Mouse (Mus musculus): Measurements from ENCODE around the gene Satb2. TPM values are rescaled to one million over a fixed set of nuclear protein-coding genes. Genes with fewer than 3 reads are reported as not detected.
A peak's percentile ranks its signal among the peaks of the same experiment; 100 is the strongest.

The Satb2 gene
- polyA plus RNA-seq, 1 experiment from 2014 or later: 2.0 TPM

DNA sequence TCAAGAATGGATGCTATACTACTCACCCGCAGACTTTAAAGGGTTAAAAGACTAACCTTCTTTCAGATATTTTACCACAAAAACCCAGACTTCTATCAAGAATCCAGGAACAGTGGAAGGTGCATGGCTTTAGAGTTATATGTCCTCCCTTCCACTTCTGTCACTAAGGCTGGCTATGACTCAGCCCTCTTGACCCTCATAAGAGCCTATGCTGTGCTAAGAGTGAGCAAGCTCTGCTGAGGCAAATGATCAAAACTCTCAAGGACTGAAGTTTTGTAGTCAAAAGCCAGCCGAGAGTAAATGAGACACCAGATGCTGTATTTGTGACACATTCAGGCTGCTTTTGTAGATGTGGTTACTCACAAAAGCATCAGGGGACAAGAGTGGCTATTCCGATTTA lies 81.8 kb downstream of the Satb2 start:
- Histone ChIP-seq H3K36me3 (ENCODE audit: control insufficient read depth, insufficient read depth, low read length) (no peaks in the 10 kb centered on the region), H3K4me1 (replicated peaks; ENCODE audit: control insufficient read depth, insufficient read depth, low read length) (no peaks in the 10 kb centered on the region), H3K4me2 (replicated peaks; ENCODE audit: low read depth, low read length) (no peak overlapping the region), H3K4me3 (ENCODE audit: low read depth, low read length) (no peak overlapping the region), H3K9ac (ENCODE audit: low read depth, low read length) (no peak overlapping the region), H3K27ac (ENCODE audit: low read depth, low read length) (no peak overlapping the region), H3K27me3 (ENCODE audit: control insufficient read depth, insufficient read depth, low read length) (no peaks in the 10 kb centered on the region), H3K9me3 (ENCODE audit: control insufficient read depth, low read length) (no peaks in the 10 kb centered on the region)
- WGBS: 93% methylated on average over 3 of the region's 3 CpGs
- no peak for ATAC-seq (ENCODE audit: low FRiP score)
- no peak for DNase-seq (ENCODE audit: low spot score)

DNA sequence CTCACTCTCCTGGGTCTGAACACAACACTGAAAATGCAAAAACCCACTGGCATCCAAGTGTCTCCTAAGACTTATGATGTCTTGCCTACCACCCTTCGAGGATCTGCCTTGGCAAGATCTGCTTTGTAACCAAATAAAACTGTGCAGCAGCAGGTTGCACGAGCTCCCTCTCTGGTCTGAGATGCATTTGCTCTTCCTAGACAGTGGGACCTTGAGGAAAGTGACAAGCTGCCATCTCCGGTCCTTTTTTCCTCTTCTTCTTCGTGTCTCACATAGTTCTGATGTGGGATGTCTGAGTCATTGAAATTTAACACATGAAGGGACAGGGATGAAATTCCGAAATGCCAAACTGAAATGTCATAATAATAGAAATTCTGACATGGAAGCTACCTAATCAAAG lies 85.7 kb downstream of the Satb2 start:
- DNase-seq (ENCODE audit: low spot score): no peak
- H3K9ac ChIP-seq (ENCODE audit: low read depth, low read length): no peak overlapping the region

DNA sequence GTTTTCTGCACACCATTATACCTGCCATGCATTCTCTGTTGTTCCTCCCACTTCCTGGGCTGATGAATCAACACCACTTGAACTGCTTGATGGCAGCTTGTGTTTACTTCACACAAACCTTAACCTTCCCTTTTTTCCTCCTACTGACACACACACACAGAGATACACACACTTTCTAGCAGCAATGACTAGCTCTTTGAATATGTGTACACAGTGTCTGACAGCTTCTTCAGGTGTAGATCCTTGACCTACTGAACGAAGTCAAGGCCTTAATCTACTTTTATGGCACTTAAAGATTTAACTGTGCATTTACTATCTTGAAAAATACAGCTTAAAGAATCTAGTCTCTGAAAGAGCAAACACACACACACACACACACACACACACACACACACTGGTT lies 89.5 kb downstream of the Satb2 start:
- H3K9ac ChIP-seq (ENCODE audit: low read depth, low read length): no peak overlapping the region
- no peak for ATAC-seq (ENCODE audit: low FRiP score)
- 87% methylated on average over 1 of the region's 1 CpGs for WGBS
- H3K9me3 ChIP-seq (ENCODE audit: control insufficient read depth, low read length): no peaks in the 10 kb centered on the region
- no peak for DNase-seq (ENCODE audit: low spot score)
- no peaks in the 10 kb centered on the region for H3K27me3 ChIP-seq (ENCODE audit: control insufficient read depth, insufficient read depth, low read length)
- no peak overlapping the region for H3K4me3 ChIP-seq (ENCODE audit: low read depth, low read length)
- H3K27ac ChIP-seq (ENCODE audit: low read depth, low read length): no peak overlapping the region
- no peaks in the 10 kb centered on the region for H3K36me3 ChIP-seq (ENCODE audit: control insufficient read depth, insufficient read depth, low read length)
- H3K4me2 ChIP-seq (replicated peaks; ENCODE audit: low read depth, low read length): no peak overlapping the region
- no peaks in the 10 kb centered on the region for H3K4me1 ChIP-seq (replicated peaks; ENCODE audit: control insufficient read depth, insufficient read depth, low read length)

More for the DNA sequence above, 85.7 kb downstream of the Satb2 start:
- H3K27me3 ChIP-seq (ENCODE audit: control insufficient read depth, insufficient read depth, low read length): no peaks in the 10 kb centered on the region
- 86% methylated on average over 5 of the region's 5 CpGs for WGBS
- no peaks in the 10 kb centered on the region for H3K9me3 ChIP-seq (ENCODE audit: control insufficient read depth, low read length)
- H3K36me3 ChIP-seq (ENCODE audit: control insufficient read depth, insufficient read depth, low read length): no peaks in the 10 kb centered on the region
- ATAC-seq (ENCODE audit: low FRiP score): no peak
- H3K4me1 ChIP-seq (replicated peaks; ENCODE audit: control insufficient read depth, insufficient read depth, low read length): no peaks in the 10 kb centered on the region
- H3K27ac ChIP-seq (ENCODE audit: low read depth, low read length): no peak overlapping the region
- H3K4me3 ChIP-seq (ENCODE audit: low read depth, low read length): no peak overlapping the region
- H3K4me2 ChIP-seq (replicated peaks; ENCODE audit: low read depth, low read length): no peak overlapping the region

DNA sequence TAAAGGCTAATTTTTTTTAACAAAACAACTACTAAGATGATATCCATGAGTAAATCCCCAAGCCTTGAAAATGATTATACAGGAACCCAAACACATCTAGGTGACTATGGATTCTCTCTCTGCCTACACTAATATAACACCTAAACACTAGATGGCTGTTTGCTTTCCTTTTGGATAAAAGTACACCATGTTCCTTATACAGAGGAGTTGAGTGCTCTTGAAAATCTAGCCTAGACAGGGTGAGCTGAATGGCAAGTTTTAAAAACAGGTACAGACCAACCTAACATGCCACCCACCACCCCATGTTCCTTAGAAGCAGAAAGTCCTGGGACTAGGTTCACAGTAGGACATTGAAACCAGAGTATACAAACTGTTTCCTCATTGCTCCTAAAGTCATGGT lies 90.9 kb downstream of the Satb2 start:
- no peak overlapping the region for H3K27ac ChIP-seq (ENCODE audit: low read depth, low read length)
- H3K9ac ChIP-seq (ENCODE audit: low read depth, low read length): no peak overlapping the region
- no peaks in the 10 kb centered on the region for H3K27me3 ChIP-seq (ENCODE audit: control insufficient read depth, insufficient read depth, low read length)
- H3K4me2 ChIP-seq (replicated peaks; ENCODE audit: low read depth, low read length): no peak overlapping the region
- ATAC-seq (ENCODE audit: low FRiP score): no peak
- H3K4me3 ChIP-seq (ENCODE audit: low read depth, low read length): no peak overlapping the region
- no peaks in the 10 kb centered on the region for H3K9me3 ChIP-seq (ENCODE audit: control insufficient read depth, low read length)
- H3K36me3 ChIP-seq (ENCODE audit: control insufficient read depth, insufficient read depth, low read length): no peaks in the 10 kb centered on the region
- no peak for DNase-seq (ENCODE audit: low spot score)
- H3K4me1 ChIP-seq (replicated peaks; ENCODE audit: control insufficient read depth, insufficient read depth, low read length): no peaks in the 10 kb centered on the region

- no peaks in the 10 kb centered on the region for H3K36me3 ChIP-seq (ENCODE audit: control insufficient read depth, insufficient read depth, low read length)
- no peaks in the 10 kb centered on the region for H3K27me3 ChIP-seq (ENCODE audit: control insufficient read depth, insufficient read depth, low read length)
- no peak overlapping the region for H3K4me3 ChIP-seq (ENCODE audit: low read depth, low read length)
- no peaks in the 10 kb centered on the region for H3K4me1 ChIP-seq (replicated peaks; ENCODE audit: control insufficient read depth, insufficient read depth, low read length)
- H3K27ac ChIP-seq (ENCODE audit: low read depth, low read length): no peak overlapping the region
- H3K4me2 ChIP-seq (replicated peaks; ENCODE audit: low read depth, low read length): no peak overlapping the region
- ATAC-seq (ENCODE audit: low FRiP score) (no peak), DNase-seq (ENCODE audit: low spot score) (no peak)
- no peak overlapping the region for H3K9ac ChIP-seq (ENCODE audit: low read depth, low read length)
- 94% methylated on average over 8 of the region's 8 CpGs for WGBS
- no peaks in the 10 kb centered on the region for H3K9me3 ChIP-seq (ENCODE audit: control insufficient read depth, low read length)
Observed at GRCm38 (mm10) chr1:56871485-56871884, 107.0 kb downstream of the Satb2 start.

GRCm38 (mm10) chr1:56865246-56865645 lies 113.2 kb downstream of the Satb2 start:
- H3K4me2 ChIP-seq (replicated peaks; ENCODE audit: low read depth, low read length): no peak overlapping the region
- ATAC-seq (ENCODE audit: low FRiP score) (no peak), DNase-seq (ENCODE audit: low spot score) (no peak)
- H3K27me3 ChIP-seq (ENCODE audit: control insufficient read depth, insufficient read depth, low read length): no peaks in the 10 kb centered on the region
- H3K36me3 ChIP-seq (ENCODE audit: control insufficient read depth, insufficient read depth, low read length): no peaks in the 10 kb centered on the region
- H3K4me3 ChIP-seq (ENCODE audit: low read depth, low read length): no peak overlapping the region
- no peak overlapping the region for H3K27ac ChIP-seq (ENCODE audit: low read depth, low read length)
- no peaks in the 10 kb centered on the region for H3K4me1 ChIP-seq (replicated peaks; ENCODE audit: control insufficient read depth, insufficient read depth, low read length)
- WGBS: 72% methylated on average over 1 of the region's 1 CpGs
- no peak overlapping the region for H3K9ac ChIP-seq (ENCODE audit: low read depth, low read length)
- H3K9me3 ChIP-seq (ENCODE audit: control insufficient read depth, low read length): no peaks in the 10 kb centered on the region

DNA sequence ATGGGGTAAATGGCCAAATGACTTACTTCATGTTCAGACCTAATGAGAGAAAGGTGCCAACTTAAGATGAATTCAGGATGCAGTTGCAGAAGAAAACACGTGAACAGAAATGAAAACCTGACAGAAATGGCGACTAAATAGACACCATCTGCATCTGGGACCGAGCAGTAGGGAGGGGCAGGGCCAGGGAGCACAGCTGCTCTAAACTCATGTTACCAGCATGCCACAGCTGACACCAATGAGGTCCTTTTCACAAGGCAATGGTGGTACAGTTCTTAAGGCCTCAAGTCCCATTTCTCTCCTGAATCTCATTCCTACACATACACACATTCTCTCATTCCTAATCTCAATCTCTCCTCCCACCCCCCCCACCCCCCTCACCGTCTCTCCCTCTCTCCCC lies 115.7 kb downstream of the Satb2 start:
- DNase-seq (ENCODE audit: low spot score) (peak; percentile 17), ATAC-seq (ENCODE audit: low FRiP score) (no peak)
- WGBS: 63% methylated on average over 4 of the region's 4 CpGs

DNA sequence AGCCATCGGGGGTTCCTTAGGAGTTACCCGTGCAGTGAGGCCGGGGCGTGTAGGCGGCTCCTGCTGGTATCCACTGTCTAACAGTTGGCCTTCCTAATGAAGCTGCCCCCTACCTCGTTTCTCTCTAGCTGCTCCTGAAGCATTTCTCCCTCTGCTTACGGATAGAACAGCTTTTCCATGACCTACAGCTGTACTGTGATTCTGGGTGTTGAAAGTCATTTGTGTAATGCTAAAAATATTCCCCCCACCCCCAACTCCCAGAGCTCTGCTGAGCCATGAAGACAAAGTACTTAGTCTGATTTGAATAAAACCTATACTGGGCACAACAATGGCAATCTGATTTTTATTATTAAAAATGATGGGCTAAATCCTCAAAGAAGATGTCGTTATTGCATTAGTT lies 121.2 kb downstream of the Satb2 start:
- no peaks in the 10 kb centered on the region for H3K36me3 ChIP-seq (ENCODE audit: control insufficient read depth, insufficient read depth, low read length)
- no peaks in the 10 kb centered on the region for H3K4me1 ChIP-seq (replicated peaks; ENCODE audit: control insufficient read depth, insufficient read depth, low read length)
- no peak overlapping the region for H3K9ac ChIP-seq (ENCODE audit: low read depth, low read length)
- no peak overlapping the region for H3K4me3 ChIP-seq (ENCODE audit: low read depth, low read length)
- H3K4me2 ChIP-seq (replicated peaks; ENCODE audit: low read depth, low read length): no peak overlapping the region
- H3K27ac ChIP-seq (ENCODE audit: low read depth, low read length): no peak overlapping the region
- WGBS: 78% methylated on average over 8 of the region's 8 CpGs
- H3K27me3 ChIP-seq (ENCODE audit: control insufficient read depth, insufficient read depth, low read length): no peaks in the 10 kb centered on the region
- DNase-seq (ENCODE audit: low spot score) (no peak), ATAC-seq (ENCODE audit: low FRiP score) (no peak)
- no peaks in the 10 kb centered on the region for H3K9me3 ChIP-seq (ENCODE audit: control insufficient read depth, low read length)

More for the DNA sequence above, 115.7 kb downstream of the Satb2 start:
- no peaks in the 10 kb centered on the region for H3K27me3 ChIP-seq (ENCODE audit: control insufficient read depth, insufficient read depth, low read length)
- H3K9ac ChIP-seq (ENCODE audit: low read depth, low read length): no peak overlapping the region
- H3K4me2 ChIP-seq (replicated peaks; ENCODE audit: low read depth, low read length): no peak overlapping the region
- no peaks in the 10 kb centered on the region for H3K4me1 ChIP-seq (replicated peaks; ENCODE audit: control insufficient read depth, insufficient read depth, low read length)
- H3K9me3 ChIP-seq (ENCODE audit: control insufficient read depth, low read length): no peaks in the 10 kb centered on the region
- no peak overlapping the region for H3K4me3 ChIP-seq (ENCODE audit: low read depth, low read length)
- no peaks in the 10 kb centered on the region for H3K36me3 ChIP-seq (ENCODE audit: control insufficient read depth, insufficient read depth, low read length)
- H3K27ac ChIP-seq (ENCODE audit: low read depth, low read length): no peak overlapping the region

GRCm38 (mm10) chr1:56850446-56850845 lies 128.0 kb downstream of the Satb2 start:
- Histone ChIP-seq H3K36me3 (ENCODE audit: control insufficient read depth, insufficient read depth, low read length) (no peaks in the 10 kb centered on the region), H3K4me3 (ENCODE audit: low read depth, low read length) (no peak overlapping the region), H3K27me3 (ENCODE audit: control insufficient read depth, insufficient read depth, low read length) (no peaks in the 10 kb centered on the region), H3K4me1 (replicated peaks; ENCODE audit: control insufficient read depth, insufficient read depth, low read length) (no peaks in the 10 kb centered on the region), H3K27ac (ENCODE audit: low read depth, low read length) (no peak overlapping the region), H3K4me2 (replicated peaks; ENCODE audit: low read depth, low read length) (no peak overlapping the region), H3K9me3 (ENCODE audit: control insufficient read depth, low read length) (no peaks in the 10 kb centered on the region), H3K9ac (ENCODE audit: low read depth, low read length) (no peak overlapping the region)
- ATAC-seq (ENCODE audit: low FRiP score): no peak
- 96% methylated on average over 8 of the region's 8 CpGs for WGBS
- no peak for DNase-seq (ENCODE audit: low spot score)

All from hindbrain, embryonic 11.5 days (tissue).